Mouse (Mus musculus) brown adipose tissue, adult 24 weeks (tissue): ENCODE results near the gene Gramd1a. TPM values are rescaled to one million over a fixed set of nuclear protein-coding genes. Genes with fewer than 3 reads are reported as not detected.

ENCODE experiments used
- H3K27ac ChIP-seq: fragments of 200-500 bp; replicated peaks from 2 replicates; pipeline ENCODE4 v1.5.1; 2012; ENCODE audit warnings: low read depth, mild to moderate bottlenecking, low read length
- H3K4me1 ChIP-seq: fragments of 200-500 bp; 2 replicates; pipeline ENCODE4 v1.6.1; 2012; ENCODE audit warnings: low read length, mixed read lengths; ENCODE audit not compliant: control insufficient read depth, insufficient read depth, insufficient read length
- H3K4me3 ChIP-seq: fragments of 200-500 bp; 2 replicates; pipeline ENCODE4 v1.5.1; 2012; ENCODE audit warnings: low read depth, mild to moderate bottlenecking, low read length, moderate library complexity; ENCODE audit not compliant: insufficient read depth
- polyA plus RNA-seq: library from polyadenylated mRNA; stranded (reverse); fragments of >200 nt; gene quantifications from 2 replicates; pipeline ENCODE4 v1.2.4, GENCODE M21; 2012; ENCODE audit not compliant: missing spikeins, insufficient read depth, insufficient read length

Gramd1a gene
- polyA plus RNA-seq, 1 experiment, result 34.9 TPM

GRCm38 (mm10) chr7:31098697-31099611, 56.7 kb downstream of the Gramd1a start:
- no peaks in the 10 kb centered on the region for H3K4me1 ChIP-seq
- H3K27ac ChIP-seq, result no peak overlapping the region
- H3K4me3 ChIP-seq, result no peak overlapping the region

DNA sequence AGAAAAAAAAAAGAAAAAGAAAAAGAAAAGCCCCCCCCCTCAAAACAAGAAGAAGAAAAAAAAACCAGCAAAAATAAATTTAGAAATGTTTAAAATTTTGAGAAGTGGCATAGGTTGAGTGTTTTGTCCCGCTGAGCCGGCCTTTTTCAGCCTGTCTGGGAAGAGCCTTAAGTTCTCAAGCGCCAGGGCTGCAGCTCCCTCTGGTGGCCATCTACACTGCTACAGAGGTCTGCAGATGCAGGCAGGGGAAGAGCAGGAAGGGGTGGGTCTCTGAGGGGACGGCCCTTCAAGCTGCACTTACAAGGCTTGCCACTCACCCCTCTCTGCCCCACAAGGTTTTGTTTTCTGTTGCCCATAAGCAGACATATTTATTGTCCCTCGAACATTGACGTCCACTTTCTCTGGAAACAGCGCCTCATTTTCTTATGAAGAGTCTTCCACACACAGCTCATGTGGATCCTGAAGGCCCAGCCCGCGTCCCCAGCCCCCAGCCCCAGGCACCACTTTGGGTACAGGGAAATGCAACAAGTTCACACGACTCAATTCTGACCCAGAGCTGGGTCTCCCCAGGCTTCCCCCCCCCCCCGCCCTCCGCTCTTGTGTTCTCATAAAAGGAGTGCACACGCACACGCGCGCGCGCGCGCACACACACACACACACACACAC, 58.0 kb downstream of the Gramd1a start:
- Histone ChIP-seq H3K4me1 (no peaks in the 10 kb centered on the region), H3K4me3 (no peak overlapping the region), H3K27ac (no peak overlapping the region)

GRCm38 (mm10) chr7:31096892-31097564, 58.7 kb downstream of the Gramd1a start:
- no peaks in the 10 kb centered on the region for H3K4me1 ChIP-seq
- H3K27ac ChIP-seq, result no peak overlapping the region
- H3K4me3 ChIP-seq, result no peak overlapping the region

DNA sequence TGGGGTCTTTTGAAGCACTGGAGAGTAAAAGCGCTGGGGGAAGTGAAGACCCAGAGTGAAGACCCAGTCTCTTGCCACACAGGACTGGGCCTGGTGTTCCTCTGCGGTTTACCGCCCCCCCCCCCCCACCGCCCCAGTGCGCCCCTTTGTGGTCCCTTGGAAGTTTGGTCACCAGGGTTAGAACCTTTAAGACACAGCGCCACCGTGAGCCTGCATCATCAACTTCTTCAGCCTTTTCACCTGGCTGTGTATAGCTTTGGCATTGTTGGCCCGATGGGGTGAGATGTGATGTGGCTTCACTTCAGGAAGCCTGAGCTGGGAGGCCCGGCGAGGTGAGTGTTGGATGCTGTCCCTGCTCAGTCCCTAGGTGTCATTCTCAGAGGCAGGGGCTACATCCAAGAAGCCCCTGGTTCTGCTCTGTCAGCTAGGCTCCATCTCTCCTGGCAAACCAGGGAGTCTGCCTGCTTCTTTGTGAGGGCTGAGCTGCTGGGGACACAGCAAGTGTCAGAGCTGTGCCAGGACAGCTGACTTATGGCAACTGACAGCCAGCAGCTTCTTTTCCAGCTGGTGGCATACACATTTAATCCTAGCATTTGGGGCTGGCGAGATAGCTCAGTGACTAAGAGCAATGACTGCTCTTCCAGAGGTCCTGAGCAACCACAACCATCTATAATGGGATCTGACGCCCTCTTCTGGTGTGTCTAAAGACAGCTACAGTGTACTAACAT, 60.8 kb downstream of the Gramd1a start:
- H3K27ac ChIP-seq, result no peak overlapping the region
- H3K4me1 ChIP-seq, result no peaks in the 10 kb centered on the region

DNA sequence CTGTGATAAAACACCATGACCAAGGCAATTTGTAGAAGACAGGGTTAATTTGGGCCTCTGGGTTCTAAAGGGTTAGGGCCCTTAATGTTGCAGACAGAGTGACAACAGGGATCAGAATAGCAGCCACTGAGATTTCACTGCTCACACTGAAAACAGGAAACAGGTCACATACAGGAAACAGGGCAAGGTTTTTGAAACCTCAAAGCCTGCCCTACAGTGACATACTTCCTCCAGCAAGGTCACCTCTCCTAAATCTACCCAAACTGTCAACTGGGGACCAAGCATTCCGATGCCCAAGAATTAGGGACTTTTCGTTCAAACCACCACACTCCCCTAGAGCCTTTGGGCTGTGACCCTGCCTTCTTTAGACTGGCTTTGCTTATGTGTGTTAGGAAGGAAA, 66.0 kb downstream of the Gramd1a start:
- Histone ChIP-seq H3K27ac (no peak overlapping the region), H3K4me1 (peaks cover 10% of the 10 kb centered on the region; the same call in 1 of the 2 replicates), H3K4me3 (no peak overlapping the region)

More for the DNA sequence above, 60.8 kb downstream of the Gramd1a start:
- H3K4me3 ChIP-seq, result no peak overlapping the region

DNA sequence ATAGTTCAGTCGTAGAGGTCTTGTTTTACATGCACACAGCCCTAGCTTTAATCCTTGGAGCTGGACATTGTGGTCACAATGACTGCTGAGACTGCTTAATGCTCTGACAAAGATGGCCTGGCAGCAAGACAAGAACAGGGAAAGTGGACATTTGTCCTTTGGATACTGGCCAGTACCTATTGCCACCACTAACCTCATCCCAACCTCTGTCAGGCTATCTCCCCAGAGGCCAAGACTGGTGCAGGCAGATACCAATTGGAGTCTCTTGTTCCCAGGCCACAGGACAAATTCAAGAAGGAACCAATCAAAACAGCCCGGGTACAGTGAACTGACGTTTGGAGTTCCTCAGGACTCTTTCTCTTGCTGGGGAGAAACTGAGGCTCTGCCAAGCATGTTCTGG, 67.5 kb downstream of the Gramd1a start:
- peaks cover 15% of the 10 kb centered on the region for H3K4me1 ChIP-seq
- H3K4me3 ChIP-seq, result no peak overlapping the region
- H3K27ac ChIP-seq, result no peak overlapping the region

GRCm38 (mm10) chr7:31087262-31087661, 68.4 kb downstream of the Gramd1a start:
- Histone ChIP-seq H3K4me3 (no peak overlapping the region), H3K4me1 (peaks cover 17% of the 10 kb centered on the region), H3K27ac (no peak overlapping the region)

DNA sequence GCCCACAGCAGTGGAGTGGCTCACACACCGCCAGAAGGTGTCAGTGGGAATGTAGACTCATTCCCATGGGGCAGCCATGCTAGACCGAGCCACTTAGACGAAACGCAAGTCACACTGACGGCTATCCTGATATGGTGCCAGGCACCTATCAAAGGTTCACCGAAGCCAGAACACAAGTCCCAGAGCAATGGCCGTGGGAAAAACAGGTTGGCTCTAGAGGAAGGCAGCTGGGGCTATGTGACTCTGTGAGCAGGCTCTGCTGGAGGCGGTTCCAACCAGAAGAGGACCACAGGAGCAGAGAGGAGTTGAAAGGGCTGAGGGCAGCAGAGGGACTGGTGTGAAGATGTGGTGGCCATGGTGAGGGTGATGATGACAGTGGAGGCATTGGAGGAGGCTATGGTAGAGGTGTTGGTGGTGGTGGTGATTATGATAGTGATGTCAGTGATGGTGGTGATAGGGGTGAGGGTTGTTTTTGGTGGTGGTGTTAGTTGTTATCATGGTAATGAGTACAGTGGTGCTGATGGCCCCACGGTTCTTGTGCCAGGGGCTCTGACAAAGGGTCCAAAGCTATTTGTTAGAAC, 69.4 kb downstream of the Gramd1a start:
- H3K27ac ChIP-seq, result no peak overlapping the region
- no peak overlapping the region for H3K4me3 ChIP-seq
- H3K4me1 ChIP-seq, result peaks cover 17% of the 10 kb centered on the region

DNA sequence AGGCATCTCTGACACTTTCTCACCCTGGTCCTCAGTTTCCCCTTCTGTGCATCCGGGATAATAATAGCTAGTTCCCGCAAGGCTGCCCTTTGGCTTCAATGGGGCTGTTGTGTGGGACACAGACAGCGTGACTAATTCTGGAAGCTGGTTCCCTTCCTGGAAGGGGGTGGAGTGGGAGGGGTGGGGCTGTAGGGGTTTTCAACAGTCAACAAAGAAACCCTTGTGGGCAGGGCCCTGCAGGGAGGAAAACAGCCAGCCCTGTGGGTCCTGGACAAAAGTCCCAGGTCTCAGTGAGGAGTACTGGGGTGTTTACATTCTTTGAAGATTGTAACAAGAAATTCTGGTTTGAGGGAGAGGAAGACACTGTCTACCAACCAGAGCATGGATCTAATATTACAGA, 70.5 kb downstream of the Gramd1a start:
- Histone ChIP-seq H3K4me3 (no peak overlapping the region), H3K4me1 (peaks cover 17% of the 10 kb centered on the region), H3K27ac (no peak overlapping the region; the same call in 1 of the 2 replicates)

DNA sequence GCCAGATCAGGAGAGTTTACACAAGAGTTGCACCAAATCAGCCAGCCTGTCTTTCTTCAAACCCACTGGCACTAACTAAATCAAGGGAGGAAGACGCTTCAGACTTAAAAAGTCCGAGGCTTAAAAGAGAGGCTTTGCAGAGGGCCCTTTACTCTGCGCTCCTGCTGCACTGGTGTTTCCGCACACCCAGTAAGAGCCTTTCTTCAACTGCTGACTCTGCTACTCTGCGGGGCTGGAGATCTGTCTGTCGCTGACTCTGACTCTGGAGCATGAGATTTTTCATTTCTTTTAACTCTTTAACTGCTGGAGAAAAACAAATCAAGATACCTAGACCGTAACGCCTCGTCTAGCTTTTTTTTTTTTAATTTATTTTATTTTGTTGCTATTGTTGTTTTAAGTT, 71.6 kb downstream of the Gramd1a start:
- no peak overlapping the region for H3K4me3 ChIP-seq
- peaks cover 17% of the 10 kb centered on the region for H3K4me1 ChIP-seq
- peak overlapping the region; percentile 81 for H3K27ac ChIP-seq

GRCm38 (mm10) chr7:31082831-31083588, 72.7 kb downstream of the Gramd1a start:
- H3K4me1 ChIP-seq, result peaks cover 17% of the 10 kb centered on the region
- peak overlapping the region; percentile 81 for H3K27ac ChIP-seq
- H3K4me3 ChIP-seq, result no peak overlapping the region

GRCm38 (mm10) chr7:31082106-31082505, 73.6 kb downstream of the Gramd1a start:
- Histone ChIP-seq H3K4me1 (peaks cover 17% of the 10 kb centered on the region), H3K4me3 (no peak overlapping the region), H3K27ac (peak overlapping the region; percentile 7)

- Histone ChIP-seq H3K4me1 (peaks cover 15% of the 10 kb centered on the region), H3K4me3 (no peak overlapping the region), H3K27ac (no peak overlapping the region)
These were observed 74.6 kb downstream of the Gramd1a start for GRCm38 (mm10) chr7:31081106-31081505.

GRCm38 (mm10) chr7:31080611-31081010, 75.1 kb downstream of the Gramd1a start:
- Histone ChIP-seq H3K4me3 (no peak overlapping the region), H3K4me1 (peaks cover 11% of the 10 kb centered on the region), H3K27ac (no peak overlapping the region)
